Mouse (Mus musculus) midbrain, postnatal 0 days (tissue): Measurements from ENCODE around the gene Tceanc. TPM values are rescaled to one million over a fixed set of nuclear protein-coding genes. Genes with fewer than 3 reads are reported as not detected.

Experiments used
- ATAC-seq: fragments of 200-750 bp; cut with Nextera tagmentation; 2 replicates; pipeline ENCODE4 v1.8.0; 2017; ENCODE audit warnings: moderate number of reproducible peaks, mild to moderate bottlenecking, moderate TSS enrichment, moderate library complexity; ENCODE audit not compliant: low FRiP score
- DNase-seq: peaks from one replicate; pipeline ENCODE4 v3.0.0-alpha.2; 2015; ENCODE audit warnings: low spot score
- H3K27ac ChIP-seq: fragments of 300-500 bp; sonication (generic); 2 replicates; pipeline ENCODE4 v1.5.1; 2014; ENCODE audit warnings: low read depth, mild to moderate bottlenecking, low read length, mixed read lengths
- H3K27me3 ChIP-seq: fragments of 300-500 bp; sonication (generic); 2 replicates; pipeline ENCODE4 v1.6.1; 2014; ENCODE audit warnings: low read length, control low read depth, mixed read lengths; ENCODE audit not compliant: insufficient read depth
- H3K36me3 ChIP-seq: fragments of 300-500 bp; sonication (generic); 2 replicates; pipeline ENCODE4 v1.6.1; 2014; ENCODE audit warnings: low read length, control low read depth, mixed read lengths; ENCODE audit not compliant: insufficient read depth
- H3K4me1 ChIP-seq: fragments of 300-500 bp; sonication (generic); 2 replicates; pipeline ENCODE4 v1.6.1; 2014; ENCODE audit warnings: mild to moderate bottlenecking, control low read depth, antibody characterized with exemption, low read length, mixed read lengths; ENCODE audit not compliant: insufficient read depth
- H3K4me2 ChIP-seq: fragments of 300-500 bp; sonication (generic); 2 replicates; pipeline ENCODE4 v1.6.1; 2014; ENCODE audit warnings: low read depth, mild to moderate bottlenecking, low read length, mixed read lengths; ENCODE audit not compliant: poor library complexity, severe bottlenecking
- H3K4me3 ChIP-seq: fragments of 300-500 bp; sonication (generic); 2 replicates; pipeline ENCODE4 v1.5.1; 2014; ENCODE audit warnings: low read depth, mild to moderate bottlenecking, low read length, moderate library complexity
- H3K9ac ChIP-seq: fragments of 300-500 bp; sonication (generic); replicated peaks from 2 replicates; pipeline ENCODE4 v1.6.1; 2014; ENCODE audit warnings: mild to moderate bottlenecking, low read length, moderate library complexity, mixed read lengths; ENCODE audit not compliant: poor library complexity, severe bottlenecking
- H3K9me3 ChIP-seq: fragments of 300-500 bp; sonication (generic); 2 replicates; pipeline ENCODE4 v1.6.1; 2016; ENCODE audit warnings: low read length, control low read depth
- CTCF ChIP-seq: IDR thresholded peaks from 2 replicates; pipeline ENCODE4 v1.5.1; 2016; ENCODE audit warnings: antibody characterized with exemption, mild to moderate bottlenecking
- WGBS: fragments of 180-500 bp; shearing (Covaris S2); extraction: QIAGEN DNeasy Blood & Tissue Kit; methylation state at CpG from one replicate; pipeline ENCODE4 v1.1.7; 2014; 5-methylcytosine and 5-hydroxymethylcytosine counted together
- polyA plus RNA-seq: library from polyadenylated mRNA; unstranded; fragments of >200 nt; fragmentation: Nextera tagmentation; extraction: Ambion mirVana; gene quantifications from 2 replicates; pipeline ENCODE4 v1.2.1, GENCODE M21; 2015
- total RNA-seq: library from RNA; depleted of rRNA; stranded (reverse); fragments of >200 nt; gene quantifications from 2 replicates; pipeline ENCODE4 v1.2.3, GENCODE M21; 2014

Tceanc gene
- total and polyA plus RNA-seq, 2 experiments from 2014 or later = 2.6 to 3.3 TPM

DNA sequence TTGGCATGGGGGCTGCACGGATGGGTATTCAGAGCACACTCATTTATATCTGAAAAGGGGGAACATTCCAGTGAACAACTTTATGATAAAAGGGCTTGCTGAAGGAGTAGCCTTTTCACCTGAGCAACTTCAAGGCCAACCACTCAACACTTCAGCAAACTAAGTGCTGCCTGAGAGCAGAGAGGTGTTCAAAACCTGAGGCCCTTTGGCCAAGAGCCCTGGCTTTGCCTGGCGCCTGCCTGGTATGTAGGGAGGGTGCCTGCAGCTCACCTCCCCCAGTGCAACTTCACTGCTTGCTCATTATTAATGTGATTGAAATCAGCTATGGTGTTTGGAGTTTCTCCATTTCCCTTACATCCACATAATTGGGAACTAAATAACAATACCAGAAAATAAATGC lies 28.1 kb upstream of the Tceanc start:
- Histone ChIP-seq H3K36me3 (no peaks in the 10 kb centered on the region), H3K9me3 (no peaks in the 10 kb centered on the region), H3K27ac (no peak overlapping the region), H3K4me2 (no peak overlapping the region), H3K27me3 (no peaks in the 10 kb centered on the region), H3K4me3 (no peak overlapping the region), H3K9ac (no peak overlapping the region), H3K4me1 (no peaks in the 10 kb centered on the region)
- 81% methylated on average over 2 of the region's 2 CpGs for WGBS
- no peak for ATAC-seq
- TF ChIP-seq CTCF = no peak
- DNase-seq = no peak

GRCm38 (mm10) chrX:166535138-166535537 lies 16.8 kb upstream of the Tceanc start:
- 76% methylated on average over 4 of the region's 4 CpGs for WGBS
- no peak overlapping the region for H3K27ac ChIP-seq
- H3K36me3 ChIP-seq = no peaks in the 10 kb centered on the region
- TF ChIP-seq CTCF = no peak
- H3K9ac ChIP-seq = no peak overlapping the region
- ATAC-seq (no peak), DNase-seq (no peak)
- H3K4me2 ChIP-seq = no peak overlapping the region
- no peaks in the 10 kb centered on the region for H3K9me3 ChIP-seq
- H3K27me3 ChIP-seq = no peaks in the 10 kb centered on the region; the same call in 1 of the 2 replicates
- H3K4me3 ChIP-seq = no peak overlapping the region
- H3K4me1 ChIP-seq = no peaks in the 10 kb centered on the region

GRCm38 (mm10) chrX:166533432-166533831 lies 15.1 kb upstream of the Tceanc start:
- no peak for ATAC-seq
- no peak for TF ChIP-seq CTCF
- H3K4me3 ChIP-seq = no peak overlapping the region
- DNase-seq = no peak
- no peaks in the 10 kb centered on the region for H3K4me1 ChIP-seq
- H3K27me3 ChIP-seq = no peaks in the 10 kb centered on the region; the same call in 1 of the 2 replicates
- H3K9ac ChIP-seq = no peak overlapping the region
- no peak overlapping the region for H3K4me2 ChIP-seq
- WGBS = 87% methylated on average over 4 of the region's 4 CpGs
- no peaks in the 10 kb centered on the region for H3K36me3 ChIP-seq
- no peak overlapping the region for H3K27ac ChIP-seq
- H3K9me3 ChIP-seq = no peaks in the 10 kb centered on the region

DNA sequence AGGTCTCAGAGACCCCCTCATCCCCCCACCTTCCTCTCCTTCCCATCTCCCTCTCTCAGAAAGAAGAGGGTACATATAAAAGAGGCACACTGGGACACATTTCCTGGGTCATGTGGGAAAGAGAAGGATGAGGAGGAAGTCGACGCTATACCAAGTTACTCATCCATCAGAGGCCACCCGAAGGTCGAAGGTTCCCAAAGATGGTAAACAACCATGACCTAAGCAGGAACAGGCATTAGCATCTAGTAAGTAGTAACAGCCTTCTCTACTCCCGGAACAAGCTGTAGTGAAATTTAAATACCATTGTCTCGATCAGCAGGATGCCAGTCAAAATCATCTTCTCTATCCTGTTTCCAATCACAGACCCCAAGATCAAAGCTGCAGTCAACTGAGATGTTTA lies 13.3 kb upstream of the Tceanc start:
- no peaks in the 10 kb centered on the region for H3K9me3 ChIP-seq
- ATAC-seq = no peak
- TF ChIP-seq CTCF = no peak
- no peaks in the 10 kb centered on the region for H3K36me3 ChIP-seq
- 32% methylated on average over 6 of the region's 6 CpGs for WGBS
- no peaks in the 10 kb centered on the region; the same call in 1 of the 2 replicates for H3K27me3 ChIP-seq
- no peak overlapping the region for H3K9ac ChIP-seq
- H3K4me2 ChIP-seq = no peak overlapping the region
- DNase-seq = no peak
- no peaks in the 10 kb centered on the region for H3K4me1 ChIP-seq
- H3K27ac ChIP-seq = no peak overlapping the region
- H3K4me3 ChIP-seq = no peak overlapping the region

DNA sequence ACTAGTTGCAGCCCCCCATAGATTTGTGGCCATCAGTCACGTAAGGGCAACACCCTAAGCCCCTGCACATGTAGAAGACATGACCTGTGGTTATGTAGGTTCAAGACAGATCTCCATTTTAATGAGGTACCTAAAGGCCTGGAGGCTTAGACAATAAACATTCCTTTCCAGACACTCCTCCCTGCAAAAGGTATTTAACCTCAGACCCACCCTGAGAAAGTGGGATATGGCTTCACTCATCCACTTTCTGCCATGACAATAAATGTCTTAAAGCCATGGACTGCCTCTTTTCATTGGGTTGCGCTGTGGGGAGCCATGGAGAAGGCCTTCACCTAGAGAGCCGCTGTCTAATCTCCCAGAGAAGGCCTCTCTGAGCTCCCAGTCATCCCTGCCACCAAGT lies 9.8 kb upstream of the Tceanc start:
- no peaks in the 10 kb centered on the region for H3K36me3 ChIP-seq
- no peak overlapping the region for H3K4me3 ChIP-seq
- H3K4me2 ChIP-seq = no peak overlapping the region
- no peak overlapping the region for H3K27ac ChIP-seq
- ATAC-seq (no peak), DNase-seq (no peak)
- H3K27me3 ChIP-seq = no peaks in the 10 kb centered on the region
- H3K9me3 ChIP-seq = no peaks in the 10 kb centered on the region
- H3K9ac ChIP-seq = no peak overlapping the region
- TF ChIP-seq CTCF = no peak
- H3K4me1 ChIP-seq = no peaks in the 10 kb centered on the region
- 92% methylated on average over 3 of the region's 3 CpGs for WGBS

GRCm38 (mm10) chrX:166525637-166526315 lies 7.4 kb upstream of the Tceanc start:
- no peak overlapping the region for H3K27ac ChIP-seq
- no peak overlapping the region for H3K4me2 ChIP-seq
- no peak for TF ChIP-seq CTCF
- H3K9me3 ChIP-seq = no peaks in the 10 kb centered on the region
- 95% methylated on average over 2 of the region's 2 CpGs for WGBS
- no peak for ATAC-seq
- H3K9ac ChIP-seq = no peak overlapping the region
- no peaks in the 10 kb centered on the region for H3K4me1 ChIP-seq
- H3K4me3 ChIP-seq = no peak overlapping the region
- no peak for DNase-seq
- no peaks in the 10 kb centered on the region for H3K27me3 ChIP-seq
- H3K36me3 ChIP-seq = no peaks in the 10 kb centered on the region
